Mouse (Mus musculus): Measurements from ENCODE around the gene Galk2.
A peak's percentile ranks its signal among the peaks of the same experiment; 100 is the strongest.

Galk2 gene

GRCm38 (mm10) chr2:125968811-125969210 lies 109.9 kb downstream of the Galk2 start:
- no peak for DNase-seq

- DNase-seq: no peak
Observed at GRCm38 (mm10) chr2:125973207-125973606, 114.3 kb downstream of the Galk2 start.

- no peak for DNase-seq
Observed at GRCm38 (mm10) chr2:125975206-125975605, 116.3 kb downstream of the Galk2 start.

GRCm38 (mm10) chr2:125975808-125976345 lies 117.0 kb downstream of the Galk2 start:
- DNase-seq: no peak

- DNase-seq: no peak
Observed at GRCm38 (mm10) chr2:126002291-126002690, 143.4 kb downstream of the Galk2 start.

- DNase-seq: peak; percentile 13 to 27
Observed at GRCm38 (mm10) chr2:126006088-126006487, 147.2 kb downstream of the Galk2 start.

GRCm38 (mm10) chr2:126006742-126007141 lies 147.8 kb downstream of the Galk2 start:
- DNase-seq: no peak

GRCm38 (mm10) chr2:126014989-126015710 lies 156.2 kb downstream of the Galk2 start:
- DNase-seq: no peak

GRCm38 (mm10) chr2:126015763-126016473 lies 157.0 kb downstream of the Galk2 start:
- DNase-seq: no peak

GRCm38 (mm10) chr2:126031186-126031900 lies 172.4 kb downstream of the Galk2 start:
- no peak for DNase-seq

- no peak for DNase-seq
Observed at GRCm38 (mm10) chr2:126033114-126033972, 174.4 kb downstream of the Galk2 start.
